Mouse (Mus musculus) liver, embryonic 12.5 days (tissue): Measurements from ENCODE around the gene Mturn. TPM values are rescaled to one million over a fixed set of nuclear protein-coding genes. Genes with fewer than 3 reads are reported as not detected.

Source experiments
- ATAC-seq: fragments of 200-750 bp; cut with Nextera tagmentation; 2 replicates; pipeline ENCODE4 v1.8.0; 2017; ENCODE audit warnings: moderate number of reproducible peaks, mild to moderate bottlenecking, moderate library complexity
- H3K27ac ChIP-seq: fragments of 300-500 bp; sonication (generic); 2 replicates; pipeline ENCODE4 v1.5.1; 2016; ENCODE audit warnings: mild to moderate bottlenecking
- H3K27me3 ChIP-seq: fragments of 300-500 bp; sonication (generic); replicated peaks from 2 replicates; pipeline ENCODE4 v1.6.1; 2016; ENCODE audit warnings: mild to moderate bottlenecking, moderate library complexity
- H3K36me3 ChIP-seq: fragments of 300-500 bp; sonication (generic); 2 replicates; pipeline ENCODE4 v1.6.1; 2016; ENCODE audit warnings: mild to moderate bottlenecking, moderate library complexity
- H3K4me1 ChIP-seq: fragments of 300-500 bp; sonication (generic); 2 replicates; pipeline ENCODE4 v1.6.1; 2016
- H3K4me2 ChIP-seq: fragments of 300-500 bp; sonication (generic); 2 replicates; pipeline ENCODE4 v1.6.1; 2016; ENCODE audit warnings: mild to moderate bottlenecking, moderate library complexity
- H3K4me3 ChIP-seq: fragments of 300-500 bp; sonication (generic); 2 replicates; pipeline ENCODE4 v1.5.1; 2016; ENCODE audit warnings: mild to moderate bottlenecking, moderate library complexity
- H3K9ac ChIP-seq: fragments of 300-500 bp; sonication (generic); 2 replicates; pipeline ENCODE4 v1.6.1; 2016; ENCODE audit warnings: mild to moderate bottlenecking, moderate library complexity
- H3K9me3 ChIP-seq: fragments of 300-500 bp; sonication (generic); replicated peaks from 2 replicates; pipeline ENCODE4 v1.6.1; 2016; ENCODE audit warnings: mild to moderate bottlenecking, moderate library complexity
- WGBS: fragments of 180-500 bp; shearing (Covaris S2); methylation state at CpG from one replicate; pipeline ENCODE4 v1.1.7; 2016; ENCODE audit not compliant: insufficient replicate concordance; 5-methylcytosine and 5-hydroxymethylcytosine counted together
- polyA plus RNA-seq: library from polyadenylated mRNA; unstranded; fragments of >200 nt; fragmentation: Nextera tagmentation; extraction: Ambion mirVana; gene quantifications from 2 replicates; pipeline ENCODE4 v1.2.1, GENCODE M21; 2016

Gene Mturn
- polyA plus RNA-seq, 1 experiment from 2014 or later = 0.72 TPM

DNA sequence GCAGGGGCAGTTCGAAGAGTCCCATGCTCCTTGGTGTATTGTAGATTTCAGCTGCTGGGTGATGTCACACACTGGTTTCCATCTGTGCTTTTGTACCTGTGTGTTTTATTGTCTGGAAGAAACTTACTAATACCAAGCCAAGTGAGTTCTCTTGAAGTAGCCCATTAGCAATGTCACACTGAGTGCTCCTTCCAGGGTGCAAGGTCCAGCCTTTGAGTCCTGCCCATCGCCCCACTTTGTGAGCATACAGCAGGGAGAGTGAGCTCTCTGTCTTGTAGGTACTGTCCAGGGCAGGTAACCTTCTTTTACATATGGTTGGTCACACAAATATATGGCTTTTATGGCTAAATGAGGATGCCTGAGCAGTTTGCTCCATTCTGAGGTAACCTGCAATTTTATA lies 19.1 kb downstream of the Mturn start:
- H3K4me1 ChIP-seq = peaks cover 8% of the 10 kb centered on the region
- H3K9me3 ChIP-seq = no peaks in the 10 kb centered on the region
- WGBS = 75% methylated on average over 2 of the region's 2 CpGs
- H3K27ac ChIP-seq = no peak overlapping the region
- peaks cover 70% of the 10 kb centered on the region for H3K27me3 ChIP-seq
- no peak overlapping the region for H3K4me3 ChIP-seq
- no peak overlapping the region for H3K4me2 ChIP-seq
- H3K36me3 ChIP-seq = no peaks in the 10 kb centered on the region
- H3K9ac ChIP-seq = no peak overlapping the region
- ATAC-seq = no peak

DNA sequence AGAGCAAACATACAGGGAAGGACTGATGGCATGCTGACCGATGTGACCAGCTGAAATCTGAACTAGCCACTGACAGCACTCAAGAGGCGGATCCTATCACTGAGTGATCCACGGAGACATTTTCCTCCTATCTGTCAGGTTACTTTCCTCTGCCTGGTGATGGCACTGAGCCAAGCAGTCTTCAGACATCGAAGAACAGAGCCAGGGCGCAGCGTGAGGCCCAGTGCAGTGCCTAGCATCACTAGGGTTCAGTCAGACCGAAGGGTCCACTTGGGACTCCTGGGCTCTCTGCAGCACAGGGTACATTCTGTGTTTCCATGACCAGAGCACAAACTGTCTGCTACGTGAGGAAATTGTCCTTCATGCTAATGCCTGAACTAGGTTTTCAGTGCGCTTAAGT lies 20.5 kb downstream of the Mturn start:
- no peak overlapping the region for H3K4me2 ChIP-seq
- no peak overlapping the region for H3K27ac ChIP-seq
- 64% methylated on average over 9 of the region's 9 CpGs for WGBS
- H3K9me3 ChIP-seq = no peaks in the 10 kb centered on the region
- H3K36me3 ChIP-seq = no peaks in the 10 kb centered on the region
- no peak overlapping the region for H3K9ac ChIP-seq
- no peak for ATAC-seq
- H3K4me1 ChIP-seq = peaks cover 12% of the 10 kb centered on the region
- H3K4me3 ChIP-seq = no peak overlapping the region
- peaks cover 66% of the 10 kb centered on the region for H3K27me3 ChIP-seq

- Histone ChIP-seq H3K36me3 (no peaks in the 10 kb centered on the region), H3K4me1 (peaks cover 8% of the 10 kb centered on the region), H3K27ac (no peak overlapping the region), H3K9me3 (no peaks in the 10 kb centered on the region), H3K27me3 (peaks cover 51% of the 10 kb centered on the region), H3K4me2 (no peak overlapping the region), H3K9ac (no peak overlapping the region), H3K4me3 (no peak overlapping the region)
- WGBS = 23% methylated on average over 14 of the region's 14 CpGs
- no peak for ATAC-seq
Observed at GRCm38 (mm10) chr6:54703633-54704538, 22.5 kb downstream of the Mturn start.

DNA sequence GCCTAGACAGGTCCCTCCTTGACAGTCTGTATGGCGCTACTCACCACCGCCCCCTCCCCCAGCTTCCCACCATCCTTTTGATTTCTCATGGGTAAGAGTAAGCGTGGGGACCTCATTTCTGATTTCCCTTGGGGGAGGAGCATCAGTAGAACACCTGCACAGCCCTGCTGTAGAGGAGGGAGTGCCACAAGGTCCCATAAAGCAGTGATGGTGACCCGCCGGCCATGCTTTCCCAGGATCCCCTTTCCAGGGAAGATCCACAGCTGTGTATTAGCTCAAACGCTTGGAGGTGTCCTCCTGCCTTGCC lies 23.1 kb downstream of the Mturn start:
- Histone ChIP-seq H3K4me1 (0 out of 2 replicates have a peak, but pooled peaks cover 4% of the 10 kb centered on the region), H3K4me3 (no peak overlapping the region), H3K9me3 (no peaks in the 10 kb centered on the region), H3K27me3 (peaks cover 49% of the 10 kb centered on the region), H3K4me2 (no peak overlapping the region), H3K36me3 (no peaks in the 10 kb centered on the region), H3K27ac (no peak overlapping the region), H3K9ac (no peak overlapping the region)
- 31% methylated on average over 6 of the region's 6 CpGs for WGBS
- no peak for ATAC-seq

- WGBS = 30% methylated on average over 5 of the region's 5 CpGs
- Histone ChIP-seq H3K4me3 (no peak overlapping the region), H3K4me2 (no peak overlapping the region), H3K4me1 (0 out of 2 replicates have a peak, but pooled peaks cover 4% of the 10 kb centered on the region), H3K9me3 (no peaks in the 10 kb centered on the region), H3K36me3 (no peaks in the 10 kb centered on the region), H3K27ac (no peak overlapping the region), H3K9ac (no peak overlapping the region), H3K27me3 (peaks cover 49% of the 10 kb centered on the region)
- ATAC-seq = no peak
Observed at GRCm38 (mm10) chr6:54704847-54705246, 23.4 kb downstream of the Mturn start.

- Histone ChIP-seq H3K36me3 (no peaks in the 10 kb centered on the region), H3K4me2 (peak overlapping the region; percentile 39), H3K4me3 (no peak overlapping the region), H3K4me1 (0 out of 2 replicates have a peak, but pooled peaks cover 4% of the 10 kb centered on the region), H3K9ac (no peak overlapping the region), H3K9me3 (no peaks in the 10 kb centered on the region), H3K27me3 (peaks cover 44% of the 10 kb centered on the region), H3K27ac (no peak overlapping the region)
- 0 out of 2 replicates have a peak, but pooled peaks have one; percentile 55 for ATAC-seq
- 22% methylated on average over 11 of the region's 11 CpGs for WGBS
Observed at GRCm38 (mm10) chr6:54705387-54705909, 24.0 kb downstream of the Mturn start.

DNA sequence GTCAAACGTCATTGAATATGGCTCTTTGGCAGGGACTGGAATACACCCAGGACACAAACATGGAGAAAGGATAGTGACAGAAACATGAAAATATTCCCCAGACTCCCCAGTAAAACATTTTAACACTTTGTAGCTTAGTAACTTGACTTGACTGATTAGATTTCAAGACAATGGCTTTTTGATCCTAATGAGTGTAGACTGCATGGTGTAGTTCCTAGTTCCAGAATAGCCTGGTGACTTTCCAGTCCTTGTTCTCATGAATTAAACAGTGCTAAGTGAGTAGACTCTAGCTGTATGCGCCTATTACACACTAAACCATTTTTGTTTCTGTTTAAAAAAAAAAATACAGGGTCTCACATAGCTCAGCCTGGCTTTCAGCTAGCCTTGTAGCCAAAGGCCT lies 24.7 kb downstream of the Mturn start:
- 60% methylated on average over 2 of the region's 2 CpGs for WGBS
- H3K4me2 ChIP-seq = no peak overlapping the region
- H3K27me3 ChIP-seq = peaks cover 40% of the 10 kb centered on the region
- H3K27ac ChIP-seq = no peak overlapping the region
- no peak for ATAC-seq
- no peaks in the 10 kb centered on the region for H3K36me3 ChIP-seq
- no peaks in the 10 kb centered on the region for H3K9me3 ChIP-seq
- no peak overlapping the region for H3K9ac ChIP-seq
- H3K4me3 ChIP-seq = no peak overlapping the region
- H3K4me1 ChIP-seq = 0 out of 2 replicates have a peak, but pooled peaks cover 4% of the 10 kb centered on the region

- 0 out of 2 replicates have a peak, but pooled peaks cover 4% of the 10 kb centered on the region for H3K4me1 ChIP-seq
- no peak overlapping the region for H3K27ac ChIP-seq
- H3K4me2 ChIP-seq = no peak overlapping the region
- H3K9me3 ChIP-seq = no peaks in the 10 kb centered on the region
- no peaks in the 10 kb centered on the region for H3K36me3 ChIP-seq
- no peak for ATAC-seq
- no peak overlapping the region for H3K4me3 ChIP-seq
- no peak overlapping the region for H3K9ac ChIP-seq
- peaks cover 34% of the 10 kb centered on the region for H3K27me3 ChIP-seq
- 68% methylated on average over 3 of the region's 3 CpGs for WGBS
Observed at GRCm38 (mm10) chr6:54706611-54707172, 25.3 kb downstream of the Mturn start.

GRCm38 (mm10) chr6:54708646-54709045 lies 27.2 kb downstream of the Mturn start:
- Histone ChIP-seq H3K9ac (no peak overlapping the region), H3K27ac (no peak overlapping the region), H3K4me3 (no peak overlapping the region), H3K4me1 (0 out of 2 replicates have a peak, but pooled peaks cover 4% of the 10 kb centered on the region), H3K9me3 (no peaks in the 10 kb centered on the region), H3K36me3 (no peaks in the 10 kb centered on the region), H3K27me3 (peaks cover 15% of the 10 kb centered on the region), H3K4me2 (no peak overlapping the region)
- ATAC-seq = no peak
- 72% methylated on average over 4 of the region's 4 CpGs for WGBS

GRCm38 (mm10) chr6:54715697-54716096 lies 34.3 kb downstream of the Mturn start:
- Histone ChIP-seq H3K4me3 (no peak overlapping the region), H3K4me1 (peaks cover 23% of the 10 kb centered on the region), H3K9ac (no peak overlapping the region), H3K36me3 (no peaks in the 10 kb centered on the region), H3K9me3 (no peaks in the 10 kb centered on the region), H3K27me3 (no peaks in the 10 kb centered on the region), H3K4me2 (no peak overlapping the region), H3K27ac (no peak overlapping the region)
- ATAC-seq = no peak
- WGBS = 9% methylated on average over 2 of the region's 2 CpGs

GRCm38 (mm10) chr6:54718779-54719685 lies 37.6 kb downstream of the Mturn start:
- ATAC-seq = peak; percentile 75
- 16% methylated on average over 15 of the region's 15 CpGs for WGBS
- no peaks in the 10 kb centered on the region for H3K9me3 ChIP-seq
- no peaks in the 10 kb centered on the region for H3K27me3 ChIP-seq
- H3K36me3 ChIP-seq = no peaks in the 10 kb centered on the region
- H3K4me1 ChIP-seq = peaks cover 23% of the 10 kb centered on the region
- H3K27ac ChIP-seq = peak overlapping the region; percentile 43; the same call in 1 of the 2 replicates
- H3K4me2 ChIP-seq = peak overlapping the region; percentile 44
- no peak overlapping the region for H3K9ac ChIP-seq
- no peak overlapping the region for H3K4me3 ChIP-seq
